Mouse (Mus musculus): Measurements from ENCODE around the gene Med28.
A peak's percentile ranks its signal among the peaks of the same experiment; 100 is the strongest.

Med28 gene

DNA sequence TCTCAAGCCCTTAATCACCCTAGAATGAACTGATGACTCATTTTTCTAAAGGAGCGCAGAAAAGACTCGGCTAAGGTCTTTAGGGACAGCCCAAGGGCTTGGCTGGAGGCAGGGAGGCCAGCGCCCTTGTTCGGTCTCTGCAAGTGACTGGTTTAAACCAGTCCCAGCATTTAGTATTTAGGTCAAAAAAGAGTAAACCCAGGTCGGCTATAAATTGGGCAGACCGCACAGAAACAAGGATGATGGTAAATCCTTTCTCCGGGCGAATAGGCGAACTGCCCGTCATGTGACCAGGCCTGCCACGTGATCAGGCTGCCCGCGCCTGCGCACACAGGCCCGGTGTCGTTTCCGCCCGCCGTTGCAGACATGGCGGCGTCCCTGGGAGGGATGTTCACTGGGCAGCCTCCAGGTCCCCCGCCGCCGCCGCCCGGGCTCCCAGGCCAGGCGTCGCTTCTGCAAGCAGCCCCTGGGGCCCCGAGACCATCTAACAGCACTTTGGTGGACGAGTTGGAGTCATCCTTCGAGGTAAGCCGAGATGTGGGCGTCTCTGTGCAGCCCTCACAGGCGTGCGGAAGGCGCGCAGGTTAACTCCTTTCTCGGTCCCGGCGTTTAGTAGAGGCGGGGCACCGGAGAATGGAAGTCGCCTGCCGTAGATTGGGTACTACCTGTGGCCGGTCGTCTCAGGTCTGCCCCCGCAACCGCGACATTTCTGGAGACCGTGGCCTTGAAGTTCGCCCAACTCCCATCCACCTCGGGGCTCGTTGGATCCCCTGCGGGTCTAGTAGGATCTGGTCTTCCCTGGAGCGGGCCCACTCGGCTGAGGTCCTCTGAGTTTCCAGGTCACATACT, at the start of gene Med28:
Med28 (plus strand) TSS at position 270 of the 849 bp plus-strand sequence.
- DNase-seq, result peak; percentile 94

DNA sequence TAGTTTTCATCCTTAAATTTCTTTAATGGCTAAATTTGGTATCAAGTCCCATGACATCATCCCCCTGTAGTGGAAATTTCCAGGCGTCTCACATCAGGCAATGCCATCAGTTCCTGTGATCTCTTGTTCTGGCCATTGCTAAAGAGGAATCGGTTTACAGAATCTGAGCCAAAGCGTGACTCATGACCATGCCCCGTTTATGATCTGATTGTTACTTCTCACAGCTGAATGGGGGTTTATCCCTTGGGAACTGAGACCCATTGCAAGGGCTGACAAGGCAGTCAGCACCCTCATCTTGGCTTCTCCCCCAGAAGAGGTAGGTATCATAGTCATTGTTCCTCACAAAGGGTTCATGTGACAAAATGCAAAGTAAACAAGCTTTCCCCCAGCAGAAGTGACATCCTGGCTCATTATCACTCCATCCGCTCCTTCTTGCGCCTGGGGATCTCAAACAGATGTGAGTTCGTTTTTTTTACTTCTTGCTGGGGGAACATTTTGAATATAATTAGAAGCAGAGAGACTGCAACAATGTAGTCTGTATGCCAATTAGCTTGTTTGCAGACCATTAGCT, 47.1 kb upstream of the Med28 start:
- DNase-seq, result no peak

DNA sequence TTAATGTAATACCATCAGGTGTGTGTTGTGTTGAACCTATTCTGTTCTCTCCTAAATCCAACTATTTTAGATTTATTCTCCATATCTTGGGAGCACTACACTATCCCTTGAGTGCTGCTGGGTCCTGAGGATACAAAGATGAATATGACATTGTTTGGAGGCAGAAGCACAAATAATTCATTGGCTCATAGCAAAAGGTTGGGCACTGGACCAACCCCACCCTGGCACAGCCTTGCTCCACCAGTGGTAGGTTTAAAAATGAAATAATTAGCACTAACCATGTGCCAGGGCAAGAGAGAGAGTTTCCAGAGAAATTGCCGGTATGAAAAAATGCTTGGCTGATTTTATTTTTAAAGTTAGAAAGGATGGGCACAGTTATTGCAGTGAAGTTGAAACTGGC, 46.5 kb upstream of the Med28 start:
- DNase-seq, result no peak

DNA sequence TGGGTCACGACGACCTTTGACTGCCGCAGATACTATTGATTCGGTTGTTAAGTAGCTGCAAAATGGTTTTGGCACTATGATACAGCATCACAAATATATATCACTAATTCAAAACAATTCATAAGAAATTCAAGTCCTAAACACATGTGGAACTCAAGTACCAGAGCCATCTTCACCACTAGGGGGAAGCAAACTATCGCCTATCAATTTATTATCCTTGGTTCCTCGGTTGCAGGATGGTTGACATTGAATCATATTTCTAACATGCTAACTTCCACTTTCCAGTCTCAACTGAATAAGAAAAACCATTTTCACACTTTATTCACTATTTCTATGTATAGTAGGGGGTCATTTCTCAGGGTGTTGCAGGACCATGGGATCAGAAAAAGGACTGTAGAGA, 45.8 kb upstream of the Med28 start:
- peak; percentile 28 for DNase-seq

DNA sequence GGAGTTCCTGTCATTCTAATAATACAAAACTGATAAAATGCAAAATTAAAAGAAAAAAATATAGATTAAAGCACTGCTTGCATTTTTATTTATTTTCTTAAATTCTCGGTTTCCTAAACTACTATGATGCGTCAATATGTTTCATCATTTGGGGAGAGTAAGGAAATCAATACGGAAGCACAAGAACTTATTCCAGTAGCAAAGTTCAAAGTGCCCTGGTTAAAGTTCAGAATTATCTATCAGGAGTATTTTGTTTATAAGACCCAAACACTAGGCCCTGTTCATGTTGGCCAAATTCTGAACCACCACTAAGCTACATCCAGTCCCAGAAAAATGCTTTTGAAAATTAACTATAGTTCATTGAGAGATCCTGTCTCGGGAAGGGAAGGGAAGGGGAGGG, 45.3 kb upstream of the Med28 start:
- no peak for DNase-seq

DNA sequence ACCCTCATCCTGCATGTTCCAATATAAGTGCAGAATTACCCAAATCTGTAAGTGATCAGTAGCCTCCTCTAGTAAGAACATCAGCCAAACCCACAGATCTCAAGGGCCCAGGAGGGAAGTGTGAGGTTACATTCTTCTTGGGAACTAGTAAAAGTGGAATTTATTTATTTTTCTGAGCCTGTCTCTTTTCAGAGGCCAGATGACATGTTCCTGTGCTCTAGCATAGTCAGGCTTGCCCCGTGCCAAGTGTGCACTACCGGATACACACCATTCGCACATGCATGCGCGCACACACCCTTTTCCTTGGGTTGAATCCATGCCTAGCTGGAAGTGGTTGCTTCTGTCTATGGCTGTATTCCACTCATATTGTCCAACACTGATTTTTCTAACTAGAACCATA, 44.3 kb upstream of the Med28 start:
- no peak for DNase-seq

DNA sequence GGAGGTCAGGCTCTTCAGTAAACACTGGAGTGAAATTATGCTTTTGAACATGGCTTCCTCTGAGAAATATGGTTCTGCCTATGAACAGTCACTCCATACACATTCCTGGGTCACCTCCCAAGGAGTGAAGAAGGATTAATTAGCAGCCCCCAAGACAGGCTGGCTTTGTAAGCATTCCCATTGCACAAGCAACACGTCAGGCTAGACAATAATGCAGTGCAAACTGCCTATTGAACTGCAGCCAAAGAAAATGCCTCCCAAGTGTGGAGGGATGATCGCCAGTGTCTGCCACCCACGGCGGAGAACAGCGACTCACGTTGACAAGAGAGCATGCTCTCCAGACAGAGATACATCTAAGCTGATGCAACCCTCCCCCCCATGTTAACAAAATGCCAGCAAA, 43.7 kb upstream of the Med28 start:
- DNase-seq, result no peak

- DNase-seq, result no peak
Observed at GRCm38 (mm10) chr5:45477601-45478000, 42.4 kb upstream of the Med28 start.

DNA sequence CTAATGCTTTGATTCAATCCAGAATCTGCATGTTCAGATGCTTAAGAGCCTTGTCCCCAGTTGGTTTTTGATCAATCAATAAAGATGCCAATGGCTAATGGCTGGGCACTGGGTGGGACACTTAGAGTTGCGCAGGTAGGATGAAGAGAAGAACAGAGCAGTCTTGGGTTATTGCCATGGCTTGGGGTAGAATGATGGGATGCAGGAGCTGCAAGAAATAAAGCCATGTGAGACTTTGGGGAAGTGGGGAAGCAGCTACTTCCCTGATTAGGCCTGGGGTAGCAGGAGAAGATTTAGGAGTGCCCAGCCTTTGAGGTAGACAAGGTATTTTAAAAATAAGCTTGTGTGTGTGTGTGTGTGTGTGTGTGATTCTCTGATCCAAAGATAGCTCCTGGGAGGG, 40.0 kb upstream of the Med28 start:
- no peak for DNase-seq

GRCm38 (mm10) chr5:45481125-45481524, 38.9 kb upstream of the Med28 start:
- no peak for DNase-seq

DNA sequence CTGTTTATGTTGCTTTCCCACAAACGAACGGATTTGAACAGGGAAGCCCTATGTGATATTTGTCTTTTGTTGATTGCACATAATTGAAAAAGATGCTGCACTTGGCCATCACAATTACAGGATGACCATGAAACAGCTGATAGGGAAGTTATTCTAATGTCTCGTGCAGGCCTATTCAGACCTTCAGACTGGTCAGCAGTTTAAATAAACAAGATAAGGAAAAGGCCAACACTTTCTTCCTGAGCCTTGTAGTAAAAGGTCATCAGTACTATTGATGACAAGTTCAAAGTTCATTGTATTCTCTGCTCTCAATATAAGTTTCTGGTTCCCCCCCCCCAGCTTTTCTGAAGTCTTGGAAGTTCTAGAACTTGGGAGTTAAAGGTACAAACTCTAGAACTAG, 37.4 kb upstream of the Med28 start:
- no peak for DNase-seq

- DNase-seq, result no peak
Observed at GRCm38 (mm10) chr5:45483654-45484053, 36.4 kb upstream of the Med28 start.

DNA sequence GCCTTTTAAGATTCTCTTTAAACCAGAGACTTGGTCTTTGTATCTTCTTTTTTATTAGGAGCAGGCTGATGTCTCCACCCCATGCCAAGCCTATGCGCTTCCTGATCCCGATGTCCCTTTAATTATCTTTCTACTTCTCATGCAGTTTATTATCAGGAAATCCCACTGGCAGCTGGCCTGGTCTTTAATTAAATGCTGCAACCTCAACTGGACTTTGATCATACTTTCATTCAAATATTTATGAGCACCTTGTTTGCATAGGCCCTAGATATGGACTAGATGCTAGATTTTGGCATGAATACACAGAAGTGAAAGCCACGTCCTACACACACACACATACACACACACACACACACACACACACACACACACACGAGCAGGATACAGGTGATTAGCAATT, 28.3 kb upstream of the Med28 start:
- no peak for DNase-seq

DNA sequence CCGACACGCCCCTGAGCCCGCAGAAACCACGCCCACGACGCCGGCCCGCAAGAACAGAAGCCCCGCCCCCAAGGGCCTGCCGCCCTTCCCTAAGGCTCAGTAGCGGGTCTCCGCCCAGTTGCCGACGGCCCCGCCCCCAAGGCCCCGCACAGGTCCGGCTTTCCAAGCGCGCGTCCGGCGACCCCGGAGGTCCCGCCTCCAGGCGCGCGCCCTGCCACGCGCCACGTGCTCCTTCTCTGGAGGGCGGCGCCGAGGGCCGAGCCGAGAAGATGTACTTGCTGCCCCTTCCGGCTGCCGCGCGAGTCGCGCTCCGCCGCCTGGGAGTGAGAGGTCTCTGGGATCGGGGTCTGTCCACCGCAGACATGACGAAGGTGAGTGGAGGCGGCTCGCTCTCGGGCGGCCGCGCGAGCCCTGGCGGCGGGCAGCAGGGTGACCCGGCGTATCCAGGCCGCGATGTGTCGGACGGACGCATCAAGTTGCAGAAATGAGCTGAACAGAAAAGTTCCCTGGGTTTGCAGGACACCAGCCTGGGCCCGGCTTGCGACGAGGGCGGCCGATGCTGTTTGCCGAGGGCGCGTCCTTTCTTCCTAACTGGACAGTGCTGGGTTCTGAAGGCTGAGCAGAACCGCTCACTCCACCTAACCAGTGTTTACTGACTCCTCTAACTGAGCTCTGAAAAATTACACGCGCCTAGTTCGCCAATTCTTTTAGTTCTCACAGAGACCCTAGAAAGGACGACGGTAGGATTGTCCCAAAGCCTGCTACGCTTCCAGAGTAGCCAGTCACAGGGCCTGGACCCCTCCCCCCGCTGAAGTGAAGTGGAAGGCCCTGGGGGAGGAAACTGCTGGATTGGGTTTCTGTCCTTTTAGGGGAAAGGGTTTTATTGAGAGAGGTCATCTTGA, 26.6 kb upstream of the Med28 start, which contains the start of gene Lap3:
Lap3 (plus strand) TSS at position 184 of the 902 bp plus-strand sequence.
- DNase-seq, result peak; percentile 94

- DNase-seq, result no peak
Observed at GRCm38 (mm10) chr5:45494093-45494755, 25.8 kb upstream of the Med28 start.

DNA sequence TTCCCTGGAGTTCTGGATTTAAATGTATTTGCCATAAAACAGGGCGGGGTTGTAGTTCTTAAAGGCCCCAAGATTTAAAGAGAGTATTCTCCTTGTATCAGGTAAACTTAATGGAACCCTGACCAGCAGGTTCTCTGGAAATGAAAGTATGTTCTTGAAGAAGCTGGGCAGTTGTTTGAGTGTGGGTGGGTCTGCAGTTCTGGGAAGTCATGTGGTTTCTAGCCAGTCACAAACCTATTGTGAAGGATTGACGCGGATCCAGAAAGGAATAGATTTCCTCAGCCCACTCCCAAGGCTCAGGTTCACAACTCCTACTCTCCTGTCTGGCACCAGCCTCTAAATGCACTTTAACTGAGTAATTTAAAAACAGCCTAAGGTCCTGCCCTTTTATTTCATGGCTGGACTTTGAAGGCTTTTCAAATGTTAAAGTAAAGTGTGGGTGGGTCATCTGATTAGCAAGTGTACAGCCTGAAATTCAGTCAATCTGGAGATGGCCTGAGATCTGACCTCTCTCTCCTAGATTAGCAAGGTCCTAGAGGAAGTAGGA, 24.5 kb upstream of the Med28 start:
- DNase-seq, result no peak

DNA sequence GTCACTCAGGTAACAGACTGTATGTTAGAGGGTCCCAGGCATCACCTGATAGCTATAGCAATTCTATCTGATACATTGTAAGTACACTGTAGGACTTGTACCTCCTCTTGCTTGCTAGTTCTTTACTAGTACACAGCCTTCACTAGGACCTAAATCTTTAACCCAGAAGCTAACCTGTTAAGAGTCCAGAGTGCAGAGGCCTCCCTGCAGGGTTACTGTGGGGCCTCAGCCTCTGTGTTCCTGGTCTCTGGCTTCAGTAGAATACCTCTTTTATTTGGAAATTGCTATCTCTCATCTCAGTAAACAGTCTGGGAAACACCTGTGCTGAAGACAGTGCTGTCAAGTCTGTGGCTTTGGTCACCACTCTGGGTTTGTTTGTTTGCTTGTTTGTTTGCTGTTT, 24.0 kb upstream of the Med28 start:
- DNase-seq, result no peak

- DNase-seq, result no peak
Observed at GRCm38 (mm10) chr5:45496479-45496878, 23.6 kb upstream of the Med28 start.

GRCm38 (mm10) chr5:45496930-45497550, 23.0 kb upstream of the Med28 start:
- DNase-seq, result no peak

- no peak for DNase-seq
Observed at GRCm38 (mm10) chr5:45497564-45497963, 22.5 kb upstream of the Med28 start.

GRCm38 (mm10) chr5:45510071-45510470, 10.0 kb upstream of the Med28 start:
- no peak for DNase-seq

GRCm38 (mm10) chr5:45512908-45513307, 7.1 kb upstream of the Med28 start:
- no peak for DNase-seq
